Mouse (Mus musculus) adrenal gland, adult 2 months (tissue): ENCODE results near the gene Lypd6. TPM values are rescaled to one million over a fixed set of nuclear protein-coding genes. Genes with fewer than 3 reads are reported as not detected.

Experiments
- DNase-seq: peaks from one replicate; pipeline ENCODE4 v3.0.0; 2021
- long read RNA-seq: library from polyadenylated mRNA; stranded (forward); transcript quantifications from one replicate; pipeline ENCODE4 v2.0.0, GENCODE M21; 2021
- polyA plus RNA-seq: library from polyadenylated mRNA; depleted of rRNA; stranded (reverse); fragments of >200 nt; gene quantifications from 2 replicates; pipeline ENCODE4 v1.2.3, GENCODE M21; 2012; rRNA removed
- total RNA-seq, 2 experiments: library from RNA; stranded (reverse); gene quantifications; 2 replicates each; pipeline ENCODE4 v1.2.3; 2021

Lypd6 gene
- total RNA-seq (10 to 100 TPM in 1 of 2 experiments, 1 to 10 TPM in 1; 7.3 to 26.6 TPM), polyA plus RNA-seq (40.8 and 62.2 TPM in 2 replicates)
- long read RNA-seq, partial matches to known transcripts, result 0 of 4 reads
- long read RNA-seq, other reads (novel, unspliced or antisense), result 3 of 4 reads

DNA sequence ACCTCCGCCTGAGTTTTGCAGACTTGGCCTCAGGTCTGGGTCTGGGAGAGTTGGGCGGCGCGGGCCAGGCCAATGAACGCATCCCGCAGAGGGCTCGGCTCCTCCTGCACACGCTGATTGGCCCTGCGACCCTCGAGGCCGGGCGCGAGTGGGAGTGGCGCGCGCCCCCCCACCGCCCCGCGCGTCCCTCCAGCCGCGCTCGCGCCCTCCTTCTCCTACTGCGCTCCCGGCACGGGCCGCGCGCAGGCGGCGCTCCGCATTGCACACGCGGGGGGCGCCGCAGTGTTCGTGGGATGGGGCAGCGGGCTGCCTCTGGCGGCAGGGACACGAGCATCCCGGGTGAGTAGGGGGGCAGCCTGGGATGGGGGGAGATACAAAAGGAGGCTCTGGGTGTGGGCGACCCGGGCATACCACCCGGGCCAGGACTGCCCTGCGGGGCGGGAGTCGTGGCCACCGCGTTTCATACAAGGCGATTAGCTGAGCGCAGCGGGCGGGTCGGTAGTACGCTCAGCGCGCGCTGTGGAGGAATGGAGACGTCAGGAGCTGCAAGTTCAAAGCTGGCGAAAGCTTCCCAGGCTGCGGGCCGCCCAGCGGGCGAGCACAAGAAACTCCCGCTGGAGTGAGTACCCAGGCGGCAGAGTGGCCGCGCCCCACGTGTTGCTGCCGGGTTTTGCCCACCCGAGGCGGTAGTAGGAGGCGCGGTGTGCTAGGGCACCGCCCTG, at the start of gene Lypd6:
Lypd6 (plus strand) TSS at position 184 of the 722 bp plus-strand sequence.
- DNase-seq, result peak; percentile 90

GRCm38 (mm10) chr2:50019477-50019876, 46.8 kb upstream of the Lypd6 start:
- DNase-seq, result no peak

- no peak for DNase-seq
Observed at GRCm38 (mm10) chr2:50025549-50025948, 40.7 kb upstream of the Lypd6 start.

- DNase-seq, result no peak
Observed at GRCm38 (mm10) chr2:50028930-50029329, 37.3 kb upstream of the Lypd6 start.

GRCm38 (mm10) chr2:50044170-50044870, 21.9 kb upstream of the Lypd6 start:
- DNase-seq, result no peak

DNA sequence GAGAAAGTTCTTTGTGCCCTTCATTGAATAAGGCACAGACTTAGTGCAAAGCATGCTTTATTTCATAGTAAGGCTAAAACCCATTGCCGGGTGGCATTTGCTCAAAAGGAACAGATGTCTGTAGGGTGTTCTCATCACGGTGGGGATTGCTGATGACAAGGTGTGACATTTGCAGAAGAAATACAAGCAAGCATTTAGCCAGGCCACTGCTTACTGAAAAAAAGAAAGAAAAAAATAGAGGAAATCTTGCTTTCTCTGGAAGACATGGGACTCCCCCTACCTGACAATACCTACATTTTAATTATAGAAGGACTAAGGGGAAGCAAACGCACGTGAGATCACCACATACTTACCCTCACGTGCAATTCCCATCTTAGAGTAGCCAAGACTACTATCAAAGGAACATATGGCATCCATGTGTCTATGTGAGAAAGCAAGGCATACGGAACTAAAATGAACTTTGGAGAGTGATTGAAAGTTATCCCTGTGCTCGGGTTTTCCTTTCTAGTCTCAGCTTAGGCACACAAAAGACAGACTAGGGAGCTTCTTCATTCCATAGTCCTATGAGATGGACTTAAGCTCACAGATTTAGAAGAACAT, 21.3 kb upstream of the Lypd6 start:
- DNase-seq, result no peak

GRCm38 (mm10) chr2:50045841-50046240, 20.4 kb upstream of the Lypd6 start:
- no peak for DNase-seq

- DNase-seq, result no peak
Observed at GRCm38 (mm10) chr2:50048442-50048841, 17.8 kb upstream of the Lypd6 start.

DNA sequence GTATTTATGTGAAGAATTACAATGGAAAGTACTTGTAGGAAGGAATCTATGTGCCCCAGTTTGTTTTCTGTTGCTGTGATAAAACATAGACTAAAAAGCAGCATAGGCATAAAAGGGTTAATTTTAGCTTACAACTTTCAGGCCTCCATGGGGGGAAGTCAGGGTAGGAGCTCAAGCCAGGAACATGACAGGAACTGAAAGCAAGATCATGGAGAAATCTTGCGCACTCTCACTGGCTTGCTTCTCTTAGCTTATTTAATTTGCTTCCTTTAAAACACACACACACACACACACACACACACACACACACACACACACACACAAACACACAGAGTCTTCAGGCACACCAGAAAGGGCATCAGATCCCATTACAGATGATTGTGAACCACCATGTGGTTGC, 12.3 kb upstream of the Lypd6 start:
- DNase-seq, result no peak

GRCm38 (mm10) chr2:50065902-50066245, 355 bp upstream of the Lypd6 start:
- DNase-seq, result no peak

DNA sequence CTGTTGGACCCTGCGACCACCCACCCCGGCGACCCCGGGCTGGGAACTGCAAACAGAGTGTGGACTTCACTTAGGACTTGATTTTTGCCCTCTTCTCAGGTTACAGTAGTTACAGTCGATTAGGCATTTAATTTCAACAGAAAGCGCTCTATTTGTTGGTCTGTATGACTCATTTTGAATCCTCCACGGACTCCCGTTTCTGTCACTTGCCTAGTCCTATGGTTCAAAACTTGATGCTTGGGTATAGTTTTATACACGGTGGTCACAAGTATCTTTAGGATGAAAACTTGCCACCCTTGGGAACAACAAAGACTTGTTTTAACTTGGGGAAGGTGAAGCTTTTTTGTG, 713 bp downstream of the Lypd6 start:
- DNase-seq, result no peak

DNA sequence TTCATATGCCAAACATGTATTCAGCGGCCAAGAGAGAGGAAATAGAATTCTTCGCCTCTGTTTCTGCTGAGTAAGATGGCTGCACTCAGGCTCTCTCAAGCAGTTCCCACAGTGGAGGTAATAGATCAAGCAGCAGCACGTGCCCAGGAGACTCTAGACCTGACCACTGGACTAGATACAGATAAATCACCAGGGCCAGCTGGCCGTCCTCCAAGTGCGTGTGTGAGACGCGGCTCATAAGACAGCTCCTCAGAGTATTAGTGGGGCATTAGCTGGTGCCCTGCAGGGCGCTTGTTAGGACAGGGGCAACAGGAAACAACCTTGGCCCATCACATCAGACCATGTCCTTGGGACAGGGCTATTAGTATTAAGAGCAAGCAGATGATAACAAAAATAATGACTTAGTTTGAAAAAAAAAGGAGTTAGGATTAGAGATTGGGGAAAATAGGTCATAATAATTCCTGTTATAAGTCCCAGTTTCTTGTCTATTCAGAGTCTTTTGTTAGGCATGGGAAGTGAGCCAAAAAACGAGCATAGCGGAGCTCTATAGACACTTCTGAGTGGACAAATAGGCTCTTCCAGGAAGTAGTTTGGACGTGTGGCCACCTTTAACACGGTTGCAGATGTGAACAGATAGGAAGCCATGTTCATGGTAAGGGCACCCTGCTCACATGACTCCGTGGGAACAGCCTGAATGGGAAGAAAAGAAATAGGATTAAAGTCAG, 3.5 kb downstream of the Lypd6 start:
- peak; percentile 88 for DNase-seq

- no peak for DNase-seq
Observed at GRCm38 (mm10) chr2:50072158-50072557, 5.9 kb downstream of the Lypd6 start.

DNA sequence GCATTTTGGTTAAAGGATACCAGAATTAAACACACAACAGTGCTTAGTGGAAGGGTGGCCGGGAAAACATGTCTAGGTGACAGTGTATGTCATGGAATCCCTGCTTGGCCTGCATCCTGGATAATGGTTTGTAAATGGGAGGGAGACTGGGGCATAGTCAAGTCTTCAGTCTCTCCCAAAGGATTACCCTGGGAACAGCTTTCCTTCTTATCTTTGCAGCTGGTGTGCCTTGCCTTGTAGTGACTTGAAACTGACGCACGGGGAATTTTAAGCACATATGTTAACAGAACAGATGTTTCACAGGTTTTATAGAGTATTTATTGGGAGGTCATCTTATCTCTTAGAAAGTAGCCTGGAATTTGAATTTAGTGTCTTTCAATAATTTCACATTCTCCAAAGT, 18.5 kb downstream of the Lypd6 start:
- DNase-seq, result no peak

DNA sequence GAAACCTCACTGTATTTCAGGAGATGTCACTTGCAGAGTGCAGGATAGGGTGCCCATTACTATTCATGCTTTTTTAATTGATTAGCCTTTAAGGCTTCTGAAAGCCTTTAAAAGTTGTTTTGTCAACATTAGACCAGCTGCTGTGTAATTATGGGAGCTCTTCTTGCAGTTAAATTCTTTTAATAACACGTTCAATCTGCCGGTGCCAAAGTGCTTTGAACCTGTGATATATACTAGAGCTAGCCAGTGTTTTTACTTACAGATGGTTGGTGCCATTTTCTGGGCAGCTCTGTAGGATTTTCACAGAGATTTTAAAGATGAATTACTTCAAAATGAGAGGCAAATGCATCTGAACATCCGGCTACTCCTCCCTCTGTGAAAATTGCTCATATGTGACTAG, 21.5 kb downstream of the Lypd6 start:
- DNase-seq, result no peak

DNA sequence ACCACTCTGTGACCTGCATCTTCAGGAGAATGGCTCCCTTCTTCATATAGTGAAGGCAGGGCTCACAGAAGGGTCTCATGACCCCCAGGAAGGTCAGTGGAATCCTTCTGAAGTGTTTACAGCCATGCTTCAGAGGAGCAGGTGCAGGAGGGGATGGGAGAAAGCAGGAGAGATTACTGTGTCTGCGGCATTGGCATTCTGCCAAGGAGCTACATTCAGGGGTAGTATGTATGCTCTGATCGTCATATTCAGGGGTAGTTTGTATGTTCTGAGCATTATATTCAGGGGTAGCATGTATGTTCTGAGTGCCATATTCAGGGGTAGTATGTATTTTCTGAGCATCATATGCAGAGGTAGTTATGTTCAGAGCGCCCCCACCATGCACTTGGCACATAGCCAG, 30.1 kb downstream of the Lypd6 start:
- no peak for DNase-seq

DNA sequence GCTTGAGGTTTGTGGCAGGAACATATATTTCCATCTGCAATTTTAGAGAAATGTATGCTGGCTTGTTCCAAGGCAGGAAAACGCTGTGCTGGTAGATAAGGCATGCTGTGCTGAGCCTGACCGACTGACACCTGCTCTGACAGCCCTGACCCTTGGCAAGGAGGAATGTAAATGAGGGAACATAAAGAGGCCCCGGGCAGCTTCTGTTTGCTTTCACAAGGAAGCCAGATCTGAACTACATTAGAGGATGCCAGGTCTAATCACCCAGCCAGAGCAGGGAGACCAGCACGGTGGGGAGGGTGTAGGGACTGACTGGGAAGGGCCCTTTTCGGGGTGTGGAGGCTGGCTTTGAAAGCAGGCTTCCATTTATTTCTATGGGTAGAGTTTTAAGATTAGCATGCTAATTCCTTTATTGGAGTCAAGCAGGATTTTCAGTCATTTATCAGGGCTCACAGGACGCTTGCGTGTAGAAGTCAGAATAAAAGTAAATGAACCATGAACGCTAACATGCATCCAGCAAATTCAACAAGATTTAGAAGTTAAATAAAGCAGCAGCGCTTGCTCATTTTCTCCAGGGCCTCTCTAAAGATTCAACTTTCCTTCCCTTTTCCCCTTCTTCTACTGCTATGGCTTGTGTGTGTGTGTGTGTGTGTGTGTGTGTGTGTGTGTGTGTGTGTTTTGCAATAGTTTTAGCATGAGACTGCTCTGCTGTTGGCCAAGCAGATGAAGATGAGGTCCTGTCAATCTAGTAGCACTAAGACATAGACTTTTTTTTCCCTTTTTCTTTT, 34.3 kb downstream of the Lypd6 start:
- no peak for DNase-seq

GRCm38 (mm10) chr2:50101152-50101450, 34.9 kb downstream of the Lypd6 start:
- DNase-seq, result no peak

DNA sequence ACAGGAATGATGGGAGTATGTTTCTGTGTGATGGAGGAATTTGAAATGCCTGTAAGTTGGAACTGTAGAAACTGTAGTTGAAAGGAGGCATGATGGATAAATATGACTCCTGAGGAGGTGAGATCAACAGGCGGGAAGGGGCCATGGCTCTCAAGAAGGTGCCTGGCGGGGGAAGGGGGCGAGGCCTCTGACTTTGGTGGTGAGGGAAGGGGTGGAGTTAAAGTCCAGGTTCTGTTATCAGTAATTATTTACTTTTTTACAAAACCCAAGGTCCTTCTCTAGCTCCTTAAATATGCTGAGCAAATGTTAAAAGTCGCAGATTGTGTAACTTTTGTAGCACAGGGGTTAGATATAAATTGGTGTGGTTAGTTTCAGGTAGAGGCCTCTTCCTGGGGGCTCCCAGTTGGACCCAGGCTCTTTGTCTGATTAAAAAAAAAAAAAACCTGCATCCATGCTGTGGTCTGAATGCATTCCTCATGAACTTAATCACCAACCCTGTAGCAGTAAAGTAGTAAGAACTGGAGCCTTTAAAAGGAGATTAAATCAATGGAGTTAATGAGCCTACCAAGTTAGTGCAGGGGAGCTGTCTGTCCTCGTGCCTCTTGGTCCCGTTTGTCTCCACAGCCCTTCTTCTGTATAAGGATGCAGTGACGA, 37.7 kb downstream of the Lypd6 start:
- no peak for DNase-seq

DNA sequence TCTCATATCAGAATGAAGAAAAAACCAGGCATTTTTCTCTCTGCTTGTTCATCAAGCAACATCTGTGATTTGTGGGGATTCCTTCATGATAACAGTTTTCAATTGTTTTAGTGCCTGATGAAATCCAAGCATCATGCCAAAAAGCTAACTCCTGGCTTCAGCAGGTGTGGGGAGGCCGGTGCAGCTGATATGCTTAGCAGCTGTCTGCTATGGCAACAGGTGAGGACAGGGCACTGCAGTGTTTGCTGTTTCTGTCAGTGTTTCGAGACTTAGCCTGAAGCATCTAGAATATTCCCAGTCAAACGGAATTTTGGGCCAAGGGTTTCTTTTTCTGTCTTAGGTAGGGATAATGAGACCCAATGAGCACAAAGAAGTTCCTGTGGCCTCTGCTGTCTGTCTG, 39.4 kb downstream of the Lypd6 start:
- DNase-seq, result no peak

DNA sequence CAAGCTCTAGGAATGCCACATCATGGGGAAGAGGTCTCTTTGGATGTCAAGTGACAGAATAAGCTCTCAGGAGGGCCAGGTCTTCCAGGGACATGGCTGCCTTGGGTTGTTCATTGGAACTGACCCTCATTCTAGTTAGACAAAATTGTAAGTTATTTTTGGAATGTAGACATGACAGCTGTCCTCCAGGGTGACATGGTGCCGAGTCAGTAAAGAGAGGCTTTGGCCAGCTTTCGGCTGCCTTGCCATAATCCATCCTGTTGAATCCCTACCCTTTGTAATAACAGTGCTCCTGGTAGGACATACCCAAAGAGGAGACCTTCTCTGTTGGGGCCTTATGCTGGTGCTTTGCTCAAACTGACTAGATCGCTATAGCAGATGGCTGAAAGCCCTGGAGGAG, 39.8 kb downstream of the Lypd6 start:
- no peak for DNase-seq

DNA sequence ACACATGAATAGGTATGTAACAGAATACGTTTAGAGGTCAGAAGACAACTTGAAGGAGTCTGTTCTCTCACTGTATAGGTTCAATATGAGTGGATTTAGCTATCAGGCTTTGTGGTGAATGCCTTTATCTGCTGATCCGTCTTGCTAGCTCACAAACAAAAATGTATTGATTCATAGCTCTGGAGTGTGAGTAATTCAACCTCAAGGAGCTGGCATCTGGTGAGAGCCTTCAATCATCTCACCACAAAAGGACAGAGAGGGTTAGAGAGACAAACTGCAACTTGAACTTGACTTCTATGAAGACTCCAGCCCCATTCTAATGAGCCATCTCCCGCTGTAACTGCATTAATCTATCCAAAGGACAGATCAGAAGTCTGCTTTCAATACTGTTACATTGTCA, 40.6 kb downstream of the Lypd6 start:
- DNase-seq, result peak; percentile 34
